Mouse (Mus musculus) liver, adult (tissue): Measurements from ENCODE around the gene Elmsan1.
A peak's percentile ranks its signal among the peaks of the same experiment; 100 is the strongest.

Experiments
- GATA4 ChIP-seq: IDR thresholded peaks from 2 replicates; pipeline ENCODE4 v1.6.1; 2014; ENCODE audit warnings: mild to moderate bottlenecking, low read length; ENCODE audit not compliant: insufficient replicate concordance

Elmsan1 gene

GRCm38 (mm10) chr12:84176126-84176769 is 42.4 kb downstream of the Elmsan1 start:
- TF ChIP-seq GATA4 = no peak

GRCm38 (mm10) chr12:84175659-84176061 is 43.0 kb downstream of the Elmsan1 start:
- peak; percentile 98; the same call in 1 of the 2 replicates for TF ChIP-seq GATA4

GRCm38 (mm10) chr12:84174871-84175270 is 43.8 kb downstream of the Elmsan1 start:
- TF ChIP-seq GATA4 = no peak

GRCm38 (mm10) chr12:84174190-84174811 is 44.4 kb downstream of the Elmsan1 start:
- peak; percentile 37; the same call in 1 of the 2 replicates for TF ChIP-seq GATA4

- TF ChIP-seq GATA4 = no peak
Observed at GRCm38 (mm10) chr12:84173309-84173915, 45.3 kb downstream of the Elmsan1 start.

GRCm38 (mm10) chr12:84172862-84173261 is 45.8 kb downstream of the Elmsan1 start:
- no peak for TF ChIP-seq GATA4

- TF ChIP-seq GATA4 = no peak
Observed at GRCm38 (mm10) chr12:84172216-84172615, 46.5 kb downstream of the Elmsan1 start.

- TF ChIP-seq GATA4 = no peak
Observed at GRCm38 (mm10) chr12:84170610-84171009, 48.1 kb downstream of the Elmsan1 start.

- TF ChIP-seq GATA4 = peak; percentile 39; the same call in 1 of the 2 replicates
Observed at GRCm38 (mm10) chr12:84165631-84166373, 52.9 kb downstream of the Elmsan1 start.

GRCm38 (mm10) chr12:84163586-84164110 is 55.0 kb downstream of the Elmsan1 start:
- TF ChIP-seq GATA4 = no peak

- no peak for TF ChIP-seq GATA4
Observed at GRCm38 (mm10) chr12:84163133-84163532, 55.5 kb downstream of the Elmsan1 start.

GRCm38 (mm10) chr12:84161616-84162433 is 56.9 kb downstream of the Elmsan1 start:
- TF ChIP-seq GATA4 = no peak; the same call in 1 of the 2 replicates

- TF ChIP-seq GATA4 = no peak
Observed at GRCm38 (mm10) chr12:84161116-84161515, 57.6 kb downstream of the Elmsan1 start.

GRCm38 (mm10) chr12:84160491-84160890 is 58.2 kb downstream of the Elmsan1 start:
- no peak for TF ChIP-seq GATA4
